Mouse (Mus musculus) spleen, postnatal 14 days (tissue): ENCODE measurements around the gene Reps1.
"Not testable (repeated sequence)": the region's sequence is repeated elsewhere in the genome, so short reads cannot be mapped to it uniquely, and the experiment has no call there.

Source experiments
- DNase-seq, 2 experiments: peaks; one replicate each; pipeline ENCODE4 v3.0.0; 2021 to 2022; ENCODE audit warnings: low spot score in 2 of 2

The Reps1 gene

GRCm38 (mm10) chr10:18064606-18065228 lies 9.1 kb downstream of the Reps1 start:
- DNase-seq = no peak

DNA sequence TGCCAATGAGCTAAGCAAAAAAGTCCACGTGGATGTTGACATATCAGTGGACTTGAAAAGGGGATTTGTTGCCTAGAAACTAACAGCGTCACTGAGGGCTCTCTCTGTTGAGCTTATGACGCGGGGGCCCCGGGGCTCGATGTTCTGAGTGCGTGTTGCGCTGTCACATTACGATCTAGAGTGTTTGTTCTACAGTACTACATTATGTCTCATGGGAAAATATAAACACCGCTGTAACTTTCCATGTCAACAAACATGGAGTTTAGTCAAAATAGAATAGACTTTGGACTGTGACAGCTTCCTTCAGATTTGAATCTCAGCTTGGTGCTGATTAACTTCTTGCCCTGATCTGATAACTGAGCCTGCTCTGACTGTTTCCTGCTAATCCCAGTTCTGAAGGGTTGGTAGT lies 10.4 kb downstream of the Reps1 start:
- DNase-seq = no peak

- no peak for DNase-seq
These were observed 12.2 kb downstream of the Reps1 start for GRCm38 (mm10) chr10:18067761-18068446.

GRCm38 (mm10) chr10:18068880-18069279 lies 13.2 kb downstream of the Reps1 start:
- DNase-seq = no peak

- no peak for DNase-seq
These were observed 13.9 kb downstream of the Reps1 start for GRCm38 (mm10) chr10:18069576-18069975.

- DNase-seq = no peak
These were observed 14.5 kb downstream of the Reps1 start for GRCm38 (mm10) chr10:18070144-18070543.

GRCm38 (mm10) chr10:18070616-18071015 lies 15.0 kb downstream of the Reps1 start:
- no peak for DNase-seq

GRCm38 (mm10) chr10:18072871-18073270 lies 17.2 kb downstream of the Reps1 start:
- DNase-seq = no peak

- DNase-seq = no peak
These were observed 18.9 kb downstream of the Reps1 start for GRCm38 (mm10) chr10:18074383-18075075.

- DNase-seq = no peak
These were observed 20.2 kb downstream of the Reps1 start for GRCm38 (mm10) chr10:18075845-18076244.

GRCm38 (mm10) chr10:18081536-18081935 lies 25.9 kb downstream of the Reps1 start:
- DNase-seq = no peak

DNA sequence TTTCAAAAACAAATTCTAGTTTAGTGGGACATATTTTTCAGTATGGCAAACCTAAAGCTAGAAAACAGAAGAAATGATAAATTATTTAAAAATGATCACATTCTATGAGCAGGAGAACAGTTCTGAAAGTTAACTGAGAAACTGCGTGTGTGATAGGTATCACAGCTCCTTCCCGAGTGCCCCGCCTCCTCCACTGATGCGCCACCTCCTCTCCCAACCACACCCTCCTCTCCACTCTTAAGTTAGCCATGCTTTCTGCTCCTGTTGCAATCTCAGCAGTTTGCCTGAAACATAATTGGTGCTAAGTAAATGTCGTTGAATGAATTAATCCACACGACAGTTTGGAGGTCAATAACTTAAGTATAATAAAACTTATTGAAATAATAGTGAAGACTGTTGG lies 27.1 kb downstream of the Reps1 start:
- DNase-seq = no peak

DNA sequence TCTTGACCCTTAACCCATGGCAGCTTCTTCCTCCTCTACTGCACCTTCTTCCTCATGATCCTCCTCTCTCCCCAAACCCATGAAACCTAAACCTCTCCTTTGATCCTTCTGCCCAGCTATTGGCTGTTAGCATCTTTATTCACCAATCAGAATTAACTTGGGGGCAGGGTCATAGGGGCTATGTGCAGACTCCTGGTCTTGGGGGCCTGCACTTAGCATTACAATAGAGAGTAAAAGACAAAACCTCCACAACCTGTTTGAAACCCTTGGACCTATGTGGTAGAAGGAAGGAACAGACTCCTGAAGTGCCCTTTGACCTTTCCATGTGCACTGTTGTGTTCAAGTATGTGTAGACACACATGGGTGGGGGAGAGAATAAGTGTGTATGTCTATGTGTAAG lies 35.0 kb downstream of the Reps1 start:
- DNase-seq = no peak

GRCm38 (mm10) chr10:18102166-18102565 lies 46.5 kb downstream of the Reps1 start:
- DNase-seq = no peak

- DNase-seq = no peak
These were observed 51.8 kb downstream of the Reps1 start for GRCm38 (mm10) chr10:18107471-18107870.

DNA sequence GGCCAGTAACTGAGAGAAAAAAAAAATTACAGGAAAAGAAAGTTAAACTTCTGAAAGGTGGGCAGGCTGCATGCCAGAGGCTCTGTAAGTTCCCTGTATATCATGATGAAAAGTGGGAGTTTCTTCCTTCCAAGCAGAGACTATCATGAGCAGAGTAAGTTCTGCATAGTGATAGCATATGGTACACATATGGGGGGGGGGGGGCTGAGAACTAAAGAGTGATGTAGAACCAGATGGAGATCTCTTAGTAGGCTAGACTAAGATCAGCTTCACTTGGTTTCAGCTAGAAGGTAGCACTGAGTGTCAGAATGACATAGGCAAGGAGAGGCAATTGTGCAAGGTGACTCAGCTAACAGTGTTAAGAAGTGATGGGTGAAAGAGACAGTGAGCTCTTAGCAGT lies 55.3 kb downstream of the Reps1 start:
- no peak for DNase-seq

GRCm38 (mm10) chr10:18113473-18114093 lies 57.9 kb downstream of the Reps1 start:
- DNase-seq = no peak

DNA sequence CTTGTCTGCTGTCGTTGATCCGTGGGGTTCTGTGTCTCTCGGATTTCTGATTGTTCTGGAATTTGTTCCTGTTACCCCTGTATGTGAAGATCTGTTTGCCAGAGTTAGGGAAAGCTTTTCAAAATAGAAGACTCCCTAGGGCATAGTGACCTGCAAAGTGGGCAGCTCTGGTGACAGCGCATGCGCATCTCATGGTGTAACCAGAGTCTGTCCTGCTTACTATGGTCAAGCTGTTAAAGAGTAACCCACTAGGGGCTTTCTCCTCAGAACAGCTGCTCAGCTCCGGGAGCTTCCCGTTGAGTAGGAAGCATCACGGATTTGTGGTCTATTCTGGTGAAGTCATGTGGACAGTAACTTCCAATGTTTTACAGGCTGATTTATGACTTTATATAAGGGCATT lies 62.7 kb downstream of the Reps1 start:
- DNase-seq = no peak

- DNase-seq = no peak
These were observed 74.6 kb downstream of the Reps1 start for GRCm38 (mm10) chr10:18130276-18130675.

- no peak for DNase-seq
These were observed 76.3 kb downstream of the Reps1 start for GRCm38 (mm10) chr10:18131666-18132650.

DNA sequence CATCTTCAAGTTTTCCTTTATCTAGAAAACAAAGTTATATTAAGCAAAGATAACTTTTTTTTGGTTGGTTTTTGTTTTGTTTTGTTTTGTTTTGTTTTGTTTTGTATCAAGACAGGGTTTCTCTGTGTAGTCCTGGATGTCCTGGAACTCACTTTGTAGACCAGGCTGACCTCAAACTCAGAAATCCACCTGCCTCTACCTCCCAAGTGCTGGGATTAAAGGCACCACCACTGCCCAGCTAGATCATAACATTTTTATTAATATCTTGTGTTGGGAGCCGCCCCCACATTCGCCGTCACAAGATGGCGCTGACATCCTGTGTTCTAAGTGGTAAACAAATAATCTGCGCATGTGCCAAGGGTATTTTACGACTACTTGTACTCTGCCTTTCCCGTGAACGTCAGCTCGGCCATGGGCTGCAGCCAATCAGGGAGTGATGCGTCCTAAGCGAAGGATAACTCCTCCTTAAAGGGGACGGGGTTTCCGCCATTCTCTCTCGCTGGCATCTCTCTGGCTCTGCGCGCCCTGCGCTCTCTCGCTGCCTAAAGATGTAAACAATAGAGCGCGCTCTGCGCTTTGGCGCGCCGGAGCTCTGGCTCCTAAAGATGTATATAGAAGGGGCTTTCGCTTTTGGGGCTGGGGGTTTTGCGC lies 83.3 kb downstream of the Reps1 start:
- DNase-seq = not testable (repeated sequence)
